Mouse (Mus musculus): ENCODE data around the gene Ccnt1.
A peak's percentile ranks its signal among the peaks of the same experiment; 100 is the strongest.

- peak; percentile 60 for TF ChIP-seq CTCF (IDR thresholded peaks at IDR 0.05; ENCODE audit: low read depth)
- peak; percentile 78 for TF ChIP-seq EP300 (optimal IDR thresholded peaks at IDR 0.05)
Measured at GRCm38 (mm10) chr15:98567278-98568134, 3.2 kb downstream of the Ccnt1 start.
